Mouse (Mus musculus) brain, embryonic 14.5 days (tissue): Measurements from ENCODE around the gene Tcf21.

ENCODE experiments used
- CTCF ChIP-seq: fragments of 200-500 bp; IDR thresholded peaks from 2 replicates; pipeline ENCODE4 v1.5.1; 2012; ENCODE audit warnings: inconsistent platforms, mild to moderate bottlenecking, moderate library complexity, borderline replicate concordance; ENCODE audit not compliant: insufficient read depth, insufficient read length; ENCODE audit errors: extremely low read depth
- POLR2A ChIP-seq: fragments of 200-500 bp; IDR thresholded peaks from 2 replicates; pipeline ENCODE4 v1.6.1; 2012; ENCODE audit warnings: mild to moderate bottlenecking, inconsistent platforms, borderline replicate concordance; ENCODE audit not compliant: poor library complexity, insufficient read depth, insufficient read length, severe bottlenecking; ENCODE audit errors: extremely low read depth

DNA sequence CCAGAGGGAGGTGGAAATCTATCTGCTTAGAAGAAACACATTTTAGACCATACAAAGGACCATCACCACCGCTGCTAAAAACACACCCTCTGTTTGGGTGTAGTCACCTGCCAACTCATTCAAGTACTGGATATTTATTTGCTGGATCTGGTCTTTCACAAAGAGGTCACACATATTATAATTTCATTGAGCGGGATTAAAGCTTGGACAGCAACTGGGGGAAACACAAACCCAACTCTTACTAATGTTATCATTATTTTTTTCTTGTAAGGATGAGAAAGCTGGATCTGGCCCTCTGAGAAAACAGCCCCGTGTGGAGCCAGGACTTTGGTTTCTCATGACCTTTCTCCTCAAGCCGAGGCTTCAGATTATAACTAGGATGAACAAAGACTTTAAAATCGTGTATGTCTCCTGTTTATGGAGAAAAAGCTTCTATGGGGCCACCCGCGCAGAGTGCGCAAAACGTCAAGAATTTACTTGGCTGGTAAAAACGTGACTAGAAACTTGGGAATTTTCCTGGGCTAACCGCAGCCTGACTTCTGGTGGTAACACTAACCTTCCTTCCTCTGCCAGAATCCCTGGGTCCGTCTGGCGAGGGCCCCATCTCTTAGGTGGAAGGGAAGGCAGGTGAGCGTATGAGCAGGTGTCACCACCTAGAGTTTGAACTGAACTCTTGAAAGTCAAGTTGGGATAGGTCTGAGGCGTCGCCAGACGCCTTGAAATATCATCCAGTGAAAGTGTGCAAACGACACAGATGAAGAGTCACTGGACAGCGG lies 4.3 kb downstream of the Tcf21 start:
- TF ChIP-seq CTCF (no peak), POLR2A (no peak)
